Mouse (Mus musculus): ENCODE data around the gene Hivep1. TPM values are rescaled to one million over a fixed set of nuclear protein-coding genes. Genes with fewer than 3 reads are reported as not detected.

Gene Hivep1
- polyA plus RNA-seq, 2 experiments: 1.4 to 2.0 TPM

- Histone ChIP-seq H3K4me1 (replicated peaks; ENCODE audit: control insufficient read depth in 2 of 2, insufficient read depth in 2 of 2, low read length in 1 of 2) (peaks cover 0 to 14% of the 10 kb centered on the region in 2 experiments; a peak in 2 of 4 replicates), H3K9ac (replicated peaks) (no peak overlapping the region), H3K27ac (no peak overlapping the region), H3K27me3 (ENCODE audit: control insufficient read depth, insufficient read depth, low read length) (no peaks in the 10 kb centered on the region), H3K36me3 (replicated peaks; ENCODE audit: control insufficient read depth, insufficient read depth, low read depth) (no peaks in the 10 kb centered on the region), H3K9me3 (ENCODE audit: control insufficient read depth, low read length) (no peaks in the 10 kb centered on the region), H3K4me3 (ENCODE audit: insufficient read depth in 1 of 2, low read depth in 2 of 2, low read length in 2 of 2) (no peak overlapping the region), H3K4me2 (ENCODE audit: low read depth) (no peak overlapping the region)
- DNase-seq (ENCODE audit: low read depth in 3 of 3, low spot score in 3 of 3): no peak
- TF ChIP-seq CTCF (IDR thresholded peaks at IDR 0.05; ENCODE audit: low read depth) (no peak), EP300 (IDR thresholded peaks at IDR 0.05; ENCODE audit: low read depth) (no peak)
- WGBS (ENCODE audit: insufficient replicate concordance): 62% methylated on average over 6 of the region's 6 CpGs
- no peak for ATAC-seq (ENCODE audit: insufficient read depth)
Observed at GRCm38 (mm10) chr13:42073285-42073684, 21.5 kb downstream of the Hivep1 start.

- Histone ChIP-seq H3K36me3 (replicated peaks; ENCODE audit: control insufficient read depth, insufficient read depth, low read depth) (no peaks in the 10 kb centered on the region), H3K9ac (replicated peaks) (no peak overlapping the region), H3K4me3 (ENCODE audit: insufficient read depth in 1 of 2, low read depth in 2 of 2, low read length in 2 of 2) (no peak overlapping the region), H3K27ac (no peak overlapping the region), H3K27me3 (ENCODE audit: control insufficient read depth, insufficient read depth, low read length) (no peaks in the 10 kb centered on the region), H3K4me1 (replicated peaks; ENCODE audit: control insufficient read depth in 2 of 2, insufficient read depth in 2 of 2, low read length in 1 of 2) (peaks cover 0 to 10% of the 10 kb centered on the region in 2 experiments; a peak in 2 of 4 replicates), H3K4me2 (ENCODE audit: low read depth) (no peak overlapping the region), H3K9me3 (ENCODE audit: control insufficient read depth, low read length) (no peaks in the 10 kb centered on the region)
- WGBS (ENCODE audit: insufficient replicate concordance): 90% methylated on average over 5 of the region's 5 CpGs
- DNase-seq (ENCODE audit: low read depth in 3 of 3, low spot score in 3 of 3): no peak
- ATAC-seq (ENCODE audit: insufficient read depth): no peak
- TF ChIP-seq EP300 (IDR thresholded peaks at IDR 0.05; ENCODE audit: low read depth) (no peak), CTCF (IDR thresholded peaks at IDR 0.05; ENCODE audit: low read depth) (no peak)
Observed at GRCm38 (mm10) chr13:42075546-42075945, 23.7 kb downstream of the Hivep1 start.

- no peak overlapping the region for H3K4me2 ChIP-seq (ENCODE audit: low read depth)
- H3K4me1 ChIP-seq (replicated peaks; ENCODE audit: control insufficient read depth in 2 of 2, insufficient read depth in 2 of 2, low read length in 1 of 2): peaks cover 0 to 5% of the 10 kb centered on the region in 2 experiments; a peak in 2 of 4 replicates
- DNase-seq (ENCODE audit: low read depth in 3 of 3, low spot score in 3 of 3) (no peak), ATAC-seq (ENCODE audit: insufficient read depth) (no peak)
- TF ChIP-seq CTCF (IDR thresholded peaks at IDR 0.05; ENCODE audit: low read depth) (no peak), EP300 (IDR thresholded peaks at IDR 0.05; ENCODE audit: low read depth) (no peak)
- H3K27me3 ChIP-seq (ENCODE audit: control insufficient read depth, insufficient read depth, low read length): no peaks in the 10 kb centered on the region
- H3K4me3 ChIP-seq (ENCODE audit: insufficient read depth in 1 of 2, low read depth in 2 of 2, low read length in 2 of 2): no peak overlapping the region
- 79% methylated on average over 5 of the region's 5 CpGs for WGBS (ENCODE audit: insufficient replicate concordance)
- H3K9me3 ChIP-seq (ENCODE audit: control insufficient read depth, low read length): no peaks in the 10 kb centered on the region
- no peak overlapping the region for H3K27ac ChIP-seq
- H3K9ac ChIP-seq (replicated peaks): no peak overlapping the region
- H3K36me3 ChIP-seq (replicated peaks; ENCODE audit: control insufficient read depth, insufficient read depth, low read depth): no peaks in the 10 kb centered on the region; the same call in 1 of the 2 replicates
Observed at GRCm38 (mm10) chr13:42076751-42077302, 25.0 kb downstream of the Hivep1 start.

- no peak for TF ChIP-seq CTCF (IDR thresholded peaks at IDR 0.05; ENCODE audit: low read depth)
- no peak for TF ChIP-seq EP300 (IDR thresholded peaks at IDR 0.05; ENCODE audit: low read depth)
- Histone ChIP-seq H3K9me3 (ENCODE audit: control insufficient read depth, low read length) (no peaks in the 10 kb centered on the region), H3K27me3 (ENCODE audit: control insufficient read depth, insufficient read depth, low read length) (no peaks in the 10 kb centered on the region), H3K36me3 (replicated peaks; ENCODE audit: control insufficient read depth, insufficient read depth, low read depth) (no peaks in the 10 kb centered on the region; the same call in 1 of the 2 replicates), H3K4me2 (ENCODE audit: low read depth) (no peak overlapping the region), H3K4me1 (replicated peaks; ENCODE audit: control insufficient read depth in 2 of 2, insufficient read depth in 2 of 2, low read length in 1 of 2) (peaks cover 0 to 5% of the 10 kb centered on the region in 2 experiments; a peak in 2 of 4 replicates), H3K9ac (replicated peaks) (no peak overlapping the region), H3K27ac (no peak overlapping the region), H3K4me3 (ENCODE audit: insufficient read depth in 1 of 2, low read depth in 2 of 2, low read length in 2 of 2) (no peak overlapping the region)
- DNase-seq (ENCODE audit: low read depth in 3 of 3, low spot score in 3 of 3) (no peak), ATAC-seq (ENCODE audit: insufficient read depth) (no peak)
- 63% methylated on average over 3 of the region's 3 CpGs for WGBS (ENCODE audit: insufficient replicate concordance)
Observed at GRCm38 (mm10) chr13:42077629-42078028, 25.8 kb downstream of the Hivep1 start.

- no peak for DNase-seq (ENCODE audit: low read depth in 3 of 3, low spot score in 3 of 3)
- 41% methylated on average over 10 of the region's 10 CpGs for WGBS (ENCODE audit: insufficient replicate concordance)
- H3K4me1 ChIP-seq (replicated peaks; ENCODE audit: control insufficient read depth in 2 of 2, insufficient read depth in 2 of 2, low read length in 1 of 2): no peaks in the 10 kb centered on the region
Observed at GRCm38 (mm10) chr13:42080131-42080916, 28.5 kb downstream of the Hivep1 start.

More at GRCm38 (mm10) chr13:42080131-42080916, 28.5 kb downstream of the Hivep1 start:
- Histone ChIP-seq H3K36me3 (replicated peaks; ENCODE audit: control insufficient read depth, insufficient read depth, low read depth) (no peaks in the 10 kb centered on the region; the same call in 1 of the 2 replicates), H3K27ac (no peak overlapping the region), H3K9me3 (ENCODE audit: control insufficient read depth, low read length) (no peaks in the 10 kb centered on the region), H3K4me3 (ENCODE audit: insufficient read depth in 1 of 2, low read depth in 2 of 2, low read length in 2 of 2) (no peak overlapping the region), H3K9ac (replicated peaks) (no peak overlapping the region), H3K27me3 (ENCODE audit: control insufficient read depth, insufficient read depth, low read length) (no peaks in the 10 kb centered on the region), H3K4me2 (ENCODE audit: low read depth) (no peak overlapping the region)
- TF ChIP-seq EP300 (IDR thresholded peaks at IDR 0.05; ENCODE audit: low read depth): no peak
- no peak for TF ChIP-seq CTCF (IDR thresholded peaks at IDR 0.05; ENCODE audit: low read depth)
- no peak for ATAC-seq (ENCODE audit: insufficient read depth)
